Mouse (Mus musculus) megakaryocyte, embryonic 14.5 days (primary cell): ENCODE data around the gene Pla2g4e. TPM values are rescaled to one million over a fixed set of nuclear protein-coding genes. Genes with fewer than 3 reads are reported as not detected.

ENCODE experiments used
- H3K27me3 ChIP-seq: replicated peaks from 2 replicates; pipeline ENCODE3; 2012; ENCODE audit warnings: inconsistent platforms
- H3K36me3 ChIP-seq: replicated peaks from 2 replicates; pipeline ENCODE3; 2012; ENCODE audit warnings: low read length, inconsistent platforms, mixed read lengths
- H3K4me1 ChIP-seq: 2 replicates; pipeline ENCODE4 v1.6.1; 2012; ENCODE audit warnings: inconsistent platforms
- H3K4me3 ChIP-seq: replicated peaks from 2 replicates; pipeline ENCODE3; 2012; ENCODE audit warnings: moderate library complexity, mild to moderate bottlenecking, inconsistent platforms
- H3K9me3 ChIP-seq: 2 replicates; pipeline ENCODE4 v1.6.1; 2012; ENCODE audit warnings: inconsistent platforms
- FLI1 ChIP-seq: IDR thresholded peaks from 2 replicates; pipeline ENCODE4 v1.6.1; 2012; ENCODE audit warnings: low read length, inconsistent platforms, mixed read lengths
- GATA1 ChIP-seq: IDR thresholded peaks from 3 replicates; pipeline ENCODE4 v1.6.1; 2012; ENCODE audit warnings: mixed read lengths, low read length, inconsistent platforms, borderline replicate concordance
- polyA plus RNA-seq: library from polyadenylated mRNA; stranded (reverse); fragments of >175 nt; gene quantifications from 2 replicates; pipeline ENCODE4 v1.2.3, GENCODE M21; 2012; ENCODE audit warnings: low replicate concordance; ENCODE audit not compliant: insufficient read depth

The Pla2g4e gene
- polyA plus RNA-seq, 1 experiment: 0.07 TPM

- no peak overlapping the region for H3K4me3 ChIP-seq
- no peaks in the 10 kb centered on the region for H3K9me3 ChIP-seq
- H3K36me3 ChIP-seq: no peaks in the 10 kb centered on the region
- H3K27me3 ChIP-seq: peaks cover 23% of the 10 kb centered on the region
- no peak for TF ChIP-seq FLI1
- no peak for TF ChIP-seq GATA1
- H3K4me1 ChIP-seq: no peaks in the 10 kb centered on the region; the same call in 1 of the 2 replicates
These were observed 7.4 kb downstream of the Pla2g4e start for GRCm38 (mm10) chr2:120237784-120238183.

GRCm38 (mm10) chr2:120235947-120236640 is 9.0 kb downstream of the Pla2g4e start:
- no peaks in the 10 kb centered on the region for H3K36me3 ChIP-seq
- TF ChIP-seq GATA1 (no peak), FLI1 (no peak)
- H3K4me3 ChIP-seq: no peak overlapping the region
- peaks cover 19% of the 10 kb centered on the region for H3K27me3 ChIP-seq
- peaks cover 1% of the 10 kb centered on the region for H3K4me1 ChIP-seq
- no peaks in the 10 kb centered on the region for H3K9me3 ChIP-seq

GRCm38 (mm10) chr2:120235381-120235780 is 9.8 kb downstream of the Pla2g4e start:
- Histone ChIP-seq H3K4me3 (no peak overlapping the region), H3K4me1 (peaks cover 4% of the 10 kb centered on the region), H3K27me3 (peaks cover 23% of the 10 kb centered on the region), H3K9me3 (no peaks in the 10 kb centered on the region), H3K36me3 (no peaks in the 10 kb centered on the region)
- TF ChIP-seq GATA1: no peak
- TF ChIP-seq FLI1: no peak

GRCm38 (mm10) chr2:120231642-120232041 is 13.5 kb downstream of the Pla2g4e start:
- Histone ChIP-seq H3K36me3 (no peaks in the 10 kb centered on the region), H3K4me3 (no peak overlapping the region), H3K4me1 (peaks cover 4% of the 10 kb centered on the region), H3K9me3 (no peaks in the 10 kb centered on the region), H3K27me3 (peaks cover 29% of the 10 kb centered on the region)
- TF ChIP-seq FLI1 (no peak), GATA1 (no peak)

GRCm38 (mm10) chr2:120214600-120214999 is 30.5 kb downstream of the Pla2g4e start:
- Histone ChIP-seq H3K27me3 (peaks cover 12% of the 10 kb centered on the region), H3K9me3 (no peaks in the 10 kb centered on the region), H3K36me3 (no peaks in the 10 kb centered on the region), H3K4me1 (no peaks in the 10 kb centered on the region), H3K4me3 (no peak overlapping the region)
- TF ChIP-seq FLI1 (no peak), GATA1 (no peak)

GRCm38 (mm10) chr2:120211448-120211847 is 33.7 kb downstream of the Pla2g4e start:
- Histone ChIP-seq H3K27me3 (peaks cover 37% of the 10 kb centered on the region), H3K9me3 (no peaks in the 10 kb centered on the region), H3K36me3 (no peaks in the 10 kb centered on the region), H3K4me3 (no peak overlapping the region), H3K4me1 (peaks cover 3% of the 10 kb centered on the region; the same call in 1 of the 2 replicates)
- TF ChIP-seq GATA1 (no peak), FLI1 (no peak)

GRCm38 (mm10) chr2:120207926-120208325 is 37.2 kb downstream of the Pla2g4e start:
- no peaks in the 10 kb centered on the region for H3K36me3 ChIP-seq
- H3K4me3 ChIP-seq: no peak overlapping the region
- no peak for TF ChIP-seq FLI1
- peaks cover 3% of the 10 kb centered on the region; the same call in 1 of the 2 replicates for H3K4me1 ChIP-seq
- H3K9me3 ChIP-seq: no peaks in the 10 kb centered on the region
- peaks cover 55% of the 10 kb centered on the region for H3K27me3 ChIP-seq

GRCm38 (mm10) chr2:120207028-120207427 is 38.1 kb downstream of the Pla2g4e start:
- no peaks in the 10 kb centered on the region for H3K9me3 ChIP-seq
- peaks cover 3% of the 10 kb centered on the region; the same call in 1 of the 2 replicates for H3K4me1 ChIP-seq
- no peak for TF ChIP-seq FLI1
- no peak for TF ChIP-seq GATA1
- no peaks in the 10 kb centered on the region for H3K36me3 ChIP-seq
- peaks cover 60% of the 10 kb centered on the region for H3K27me3 ChIP-seq
- H3K4me3 ChIP-seq: no peak overlapping the region

- H3K36me3 ChIP-seq: no peaks in the 10 kb centered on the region
- TF ChIP-seq GATA1: no peak
- no peak for TF ChIP-seq FLI1
- no peaks in the 10 kb centered on the region for H3K9me3 ChIP-seq
- no peaks in the 10 kb centered on the region for H3K4me1 ChIP-seq
- H3K27me3 ChIP-seq: peaks cover 67% of the 10 kb centered on the region
- no peak overlapping the region for H3K4me3 ChIP-seq
These were observed 41.4 kb downstream of the Pla2g4e start for GRCm38 (mm10) chr2:120203742-120204141.

- no peak overlapping the region for H3K4me3 ChIP-seq
- H3K4me1 ChIP-seq: no peaks in the 10 kb centered on the region
- TF ChIP-seq GATA1 (no peak), FLI1 (no peak)
- peaks cover 9% of the 10 kb centered on the region for H3K9me3 ChIP-seq
- no peaks in the 10 kb centered on the region for H3K36me3 ChIP-seq
- peaks cover 50% of the 10 kb centered on the region for H3K27me3 ChIP-seq
These were observed 45.1 kb downstream of the Pla2g4e start for GRCm38 (mm10) chr2:120200077-120200476.
